Mouse (Mus musculus) limb, embryonic 11.5 days (tissue): ENCODE results near the gene Unc13b. TPM values are rescaled to one million over a fixed set of nuclear protein-coding genes. Genes with fewer than 3 reads are reported as not detected.

Source experiments
- ATAC-seq: fragments of 200-750 bp; cut with Nextera tagmentation; 2 replicates; pipeline ENCODE4 v1.8.0; 2017; ENCODE audit warnings: low read depth; ENCODE audit not compliant: insufficient number of reproducible peaks, low FRiP score, low TSS enrichment
- DNase-seq: peaks from one replicate; pipeline ENCODE4 v3.0.0-alpha.2; 2015; ENCODE audit warnings: low spot score
- H3K27ac ChIP-seq: fragments of 300-500 bp; sonication (generic); replicated peaks from 2 replicates; pipeline ENCODE4 v1.5.1; 2014; ENCODE audit warnings: low read depth, mild to moderate bottlenecking, low read length
- H3K27me3 ChIP-seq: fragments of 300-500 bp; sonication (generic); 2 replicates; pipeline ENCODE4 v1.6.1; 2014; ENCODE audit warnings: mild to moderate bottlenecking, low read length, mixed read lengths; ENCODE audit not compliant: control insufficient read depth, insufficient read depth
- H3K36me3 ChIP-seq: fragments of 300-500 bp; sonication (generic); 2 replicates; pipeline ENCODE4 v1.6.1; 2014; ENCODE audit warnings: mild to moderate bottlenecking, low read length, moderate library complexity, mixed read lengths; ENCODE audit not compliant: control insufficient read depth, insufficient read depth
- H3K4me1 ChIP-seq: fragments of 300-500 bp; sonication (generic); 2 replicates; pipeline ENCODE4 v1.6.1; 2014; ENCODE audit warnings: low read length, mixed read lengths; ENCODE audit not compliant: control insufficient read depth, insufficient read depth
- H3K4me2 ChIP-seq: fragments of 300-500 bp; sonication (generic); 2 replicates; pipeline ENCODE4 v1.6.1; 2014; ENCODE audit warnings: low read depth, mild to moderate bottlenecking, moderate library complexity; ENCODE audit not compliant: severe bottlenecking
- H3K4me3 ChIP-seq: fragments of 300-500 bp; sonication (generic); 2 replicates; pipeline ENCODE4 v1.5.1; 2014; ENCODE audit warnings: low read depth, low read length
- H3K9ac ChIP-seq: fragments of 300-500 bp; sonication (generic); 2 replicates; pipeline ENCODE4 v1.6.1; 2014; ENCODE audit warnings: mild to moderate bottlenecking, low read length
- H3K9me3 ChIP-seq: fragments of 300-500 bp; sonication (generic); 2 replicates; pipeline ENCODE4 v1.6.1; 2016; ENCODE audit warnings: low read length; ENCODE audit not compliant: control insufficient read depth
- WGBS: fragments of 180-500 bp; shearing (Covaris S2); extraction: QIAGEN DNeasy Blood & Tissue Kit; methylation state at CpG from one replicate; pipeline ENCODE4 v1.1.7; 2014; 5-methylcytosine and 5-hydroxymethylcytosine counted together
- polyA plus RNA-seq: library from polyadenylated mRNA; unstranded; fragments of >200 nt; fragmentation: Nextera tagmentation; extraction: Ambion mirVana; gene quantifications from 2 replicates; pipeline ENCODE4 v1.2.1, GENCODE M21; 2014

Gene Unc13b
- polyA plus RNA-seq, 1 experiment from 2014 or later = 2.4 TPM

DNA sequence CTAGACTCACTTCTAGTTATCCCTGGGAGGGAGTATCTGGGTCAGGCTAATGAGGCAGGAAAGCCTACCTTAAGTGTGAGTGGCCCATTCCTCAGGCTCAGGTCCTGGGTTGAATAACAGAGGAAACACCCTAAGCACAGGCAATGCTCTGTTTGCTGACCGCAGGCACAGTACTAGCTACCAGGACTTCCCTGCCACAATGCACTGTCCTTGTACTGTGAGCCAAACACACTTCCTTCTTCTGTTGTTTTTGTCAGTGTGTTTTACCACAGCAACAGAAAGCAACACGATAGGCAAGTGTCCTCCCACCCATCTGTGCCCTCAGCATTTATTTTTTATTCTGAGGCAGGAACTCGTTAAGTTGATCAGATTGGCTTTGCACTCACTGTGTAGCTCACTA, 228.6 kb downstream of the Unc13b start:
- H3K9me3 ChIP-seq = no peaks in the 10 kb centered on the region
- no peaks in the 10 kb centered on the region for H3K36me3 ChIP-seq
- H3K27ac ChIP-seq = no peak overlapping the region
- 61% methylated on average over 3 of the region's 3 CpGs for WGBS
- ATAC-seq (no peak), DNase-seq (no peak)
- H3K4me1 ChIP-seq = no peaks in the 10 kb centered on the region
- H3K9ac ChIP-seq = no peak overlapping the region
- no peak overlapping the region for H3K4me3 ChIP-seq
- no peaks in the 10 kb centered on the region for H3K27me3 ChIP-seq
- H3K4me2 ChIP-seq = no peak overlapping the region

DNA sequence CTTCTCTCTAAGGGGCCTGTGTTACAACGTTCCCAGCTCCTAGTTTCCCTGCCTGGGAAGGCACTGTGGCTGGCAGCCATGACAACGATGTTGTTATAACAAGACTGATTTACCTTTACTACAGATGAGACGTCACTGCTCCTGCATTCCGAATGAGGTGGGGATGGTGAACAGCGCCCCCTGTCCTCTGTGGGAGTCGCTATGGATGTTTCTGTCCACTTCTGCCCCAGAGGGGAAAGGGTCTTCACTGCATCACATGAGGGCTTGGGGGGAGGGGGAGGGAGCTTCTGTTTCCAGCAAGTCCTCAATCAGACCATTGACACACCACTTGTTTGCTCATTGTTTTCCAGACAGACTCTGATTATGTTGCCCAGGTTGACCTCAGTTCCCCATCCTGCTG, 235.2 kb downstream of the Unc13b start:
- DNase-seq = peak; percentile 47

DNA sequence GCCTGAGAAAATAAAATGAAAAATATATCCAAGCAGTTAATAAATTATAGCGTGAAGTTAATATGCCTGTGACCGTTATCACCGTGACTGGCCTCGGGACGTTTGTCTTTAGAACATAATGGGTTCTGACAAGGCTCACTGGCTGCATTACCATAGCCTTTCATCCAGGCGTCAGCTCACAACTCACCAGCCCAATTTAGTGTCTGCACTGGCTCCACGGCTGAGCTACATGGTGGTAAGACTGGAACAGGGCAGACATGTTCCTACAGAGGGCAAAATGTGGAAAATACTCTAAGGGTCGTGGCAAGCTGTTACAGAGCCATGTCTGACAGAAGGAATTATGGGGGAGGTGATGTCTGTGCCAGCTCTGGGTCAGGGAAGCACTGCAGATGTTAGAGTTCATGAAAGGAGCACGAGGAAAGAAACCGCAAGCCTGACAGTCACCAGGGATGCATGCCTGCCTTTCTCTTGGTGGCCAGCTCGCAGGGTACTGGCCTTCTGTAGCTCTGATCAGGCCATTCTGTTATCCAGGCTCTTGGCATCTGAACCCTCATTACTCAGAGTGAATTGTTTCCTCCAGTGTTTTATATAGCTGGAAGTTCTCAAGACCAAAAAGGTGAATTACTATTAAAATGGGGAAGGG, 251.1 kb downstream of the Unc13b start:
- WGBS = 39% methylated on average over 11 of the region's 11 CpGs
- DNase-seq (peak; percentile 23), ATAC-seq (no peak)
- Histone ChIP-seq H3K36me3 (no peaks in the 10 kb centered on the region), H3K4me2 (no peak overlapping the region), H3K4me1 (0 out of 2 replicates have a peak, but pooled peaks cover 2% of the 10 kb centered on the region), H3K9me3 (no peaks in the 10 kb centered on the region), H3K9ac (no peak overlapping the region), H3K4me3 (no peak overlapping the region), H3K27ac (no peak overlapping the region), H3K27me3 (no peaks in the 10 kb centered on the region)

More for the DNA sequence above, 235.2 kb downstream of the Unc13b start:
- H3K27ac ChIP-seq = no peak overlapping the region
- no peak overlapping the region for H3K4me2 ChIP-seq
- no peaks in the 10 kb centered on the region for H3K4me1 ChIP-seq
- no peak for ATAC-seq
- H3K9me3 ChIP-seq = no peaks in the 10 kb centered on the region
- H3K27me3 ChIP-seq = no peaks in the 10 kb centered on the region
- 35% methylated on average over 6 of the region's 6 CpGs for WGBS
- H3K4me3 ChIP-seq = no peak overlapping the region
- H3K9ac ChIP-seq = no peak overlapping the region
- H3K36me3 ChIP-seq = no peaks in the 10 kb centered on the region

Other genes with a start within 250 kb of the Unc13b start
- 0.07 TPM in 1 of 2 replicates, not detected in the other for gene Fam205a1, start 205.1 kb upstream of the Unc13b start, polyA plus RNA-seq
- gene Gm12394, start 202.2 kb upstream of the Unc13b start, polyA plus RNA-seq = not detected in 2 replicates
- not detected in 2 replicates for gene Fam205c, start 184.7 kb upstream of the Unc13b start, polyA plus RNA-seq
- 0.04 and 0.21 TPM in 2 replicates for gene Phf24, start 142.3 kb upstream of the Unc13b start, polyA plus RNA-seq
- 7.3 and 7.6 TPM in 2 replicates for gene Dnajb5, start 109.1 kb upstream of the Unc13b start, polyA plus RNA-seq
- gene 1700022I11Rik, start 89.3 kb upstream of the Unc13b start, polyA plus RNA-seq = 0.45 and 0.56 TPM in 2 replicates
- 654 and 670 TPM in 2 replicates for gene Vcp, start 58.4 kb upstream of the Unc13b start, polyA plus RNA-seq
- 19.1 and 23.6 TPM in 2 replicates for gene Fancg, start 48.4 kb upstream of the Unc13b start, polyA plus RNA-seq
- 21.7 and 22.7 TPM in 2 replicates for gene Pigo, start 33.1 kb upstream of the Unc13b start, polyA plus RNA-seq
- gene Stoml2, start 27.2 kb upstream of the Unc13b start, polyA plus RNA-seq = 411 and 426 TPM in 2 replicates
- 6.0 and 6.5 TPM in 2 replicates for gene Fam214b, start 12.7 kb upstream of the Unc13b start, polyA plus RNA-seq
- gene Atp8b5, start 208.2 kb downstream of the Unc13b start, polyA plus RNA-seq = 0.15 and 0.30 TPM in 2 replicates